Mouse (Mus musculus) forebrain, postnatal 0 days (tissue): Measurements from ENCODE around the gene Ap1g2. TPM values are rescaled to one million over a fixed set of nuclear protein-coding genes. Genes with fewer than 3 reads are reported as not detected.
A peak's percentile ranks its signal among the peaks of the same experiment; 100 is the strongest.

Source experiments
- ATAC-seq: fragments of 200-750 bp; cut with Nextera tagmentation; 2 replicates; pipeline ENCODE4 v1.8.0; 2017; ENCODE audit warnings: mild to moderate bottlenecking, moderate library complexity
- DNase-seq: peaks from one replicate; pipeline ENCODE4 v3.0.0-alpha.2; 2015
- H3K27ac ChIP-seq: fragments of 300-500 bp; sonication (generic); 2 replicates; pipeline ENCODE4 v1.5.1; 2014; ENCODE audit warnings: low read depth, mild to moderate bottlenecking, antibody characterized with exemption, low read length, moderate library complexity, mixed read lengths
- H3K27me3 ChIP-seq: fragments of 300-500 bp; sonication (generic); 2 replicates; pipeline ENCODE4 v1.6.1; 2014; ENCODE audit warnings: mild to moderate bottlenecking, low read length, mixed read lengths; ENCODE audit not compliant: insufficient read depth
- H3K36me3 ChIP-seq: fragments of 300-500 bp; sonication (generic); 2 replicates; pipeline ENCODE4 v1.6.1; 2014; ENCODE audit warnings: mild to moderate bottlenecking, moderate library complexity; ENCODE audit not compliant: insufficient read depth
- H3K4me1 ChIP-seq: fragments of 300-500 bp; sonication (generic); 2 replicates; pipeline ENCODE4 v1.6.1; 2014; ENCODE audit warnings: antibody characterized with exemption; ENCODE audit not compliant: insufficient read depth
- H3K4me2 ChIP-seq: fragments of 300-500 bp; sonication (generic); 2 replicates; pipeline ENCODE4 v1.6.1; 2014; ENCODE audit warnings: low read depth, mild to moderate bottlenecking, moderate library complexity
- H3K4me3 ChIP-seq: fragments of 300-500 bp; sonication (generic); 2 replicates; pipeline ENCODE4 v1.5.1; 2014; ENCODE audit warnings: low read depth, low read length, mixed read lengths
- H3K9ac ChIP-seq: fragments of 300-500 bp; sonication (generic); 2 replicates; pipeline ENCODE4 v1.6.1; 2014; ENCODE audit warnings: mild to moderate bottlenecking
- H3K9me3 ChIP-seq: fragments of 300-500 bp; sonication (generic); 2 replicates; pipeline ENCODE4 v1.6.1; 2016; ENCODE audit warnings: low read length
- CTCF ChIP-seq: sonication (generic); IDR thresholded peaks from 2 replicates; pipeline ENCODE4 v1.5.1; 2016; ENCODE audit warnings: antibody characterized with exemption, control low read depth, low read depth
- WGBS: fragments of 180-500 bp; shearing (Covaris S2); extraction: QIAGEN DNeasy Blood & Tissue Kit; methylation state at CpG from one replicate; pipeline ENCODE4 v1.1.7; 2014; 5-methylcytosine and 5-hydroxymethylcytosine counted together
- polyA plus RNA-seq: library from polyadenylated mRNA; unstranded; fragments of >200 nt; fragmentation: Nextera tagmentation; extraction: Ambion mirVana; gene quantifications from 2 replicates; pipeline ENCODE4 v1.2.1, GENCODE M21; 2015
- total RNA-seq: library from RNA; depleted of rRNA; stranded (reverse); fragments of >200 nt; gene quantifications from 2 replicates; pipeline ENCODE4 v1.2.3, GENCODE M21; 2014

Gene Ap1g2
- total and polyA plus RNA-seq, 2 experiments from 2014 or later, result 5.5 to 12.8 TPM

DNA sequence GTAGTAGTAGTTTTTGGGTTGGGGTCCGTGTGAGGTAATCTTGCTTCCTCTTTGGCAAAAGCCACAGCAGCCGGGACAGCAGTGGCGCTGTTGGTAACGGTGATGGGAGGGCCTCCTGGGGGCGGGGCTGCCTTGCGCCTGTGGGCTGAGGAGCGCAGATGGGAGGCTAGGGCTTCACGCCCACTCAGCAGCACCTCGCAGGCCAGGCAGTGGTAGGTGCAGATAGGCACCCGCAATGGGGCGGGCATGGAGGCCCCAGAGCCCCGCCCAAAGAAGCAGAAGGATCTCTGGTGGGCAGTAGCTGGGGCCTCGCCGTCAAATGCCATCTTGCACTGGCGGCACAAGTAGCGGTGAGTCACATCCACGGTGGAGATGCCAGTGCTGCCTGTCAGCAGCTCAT lies 43.8 kb downstream of the Ap1g2 start:
- Histone ChIP-seq H3K36me3 (peaks cover 61% of the 10 kb centered on the region), H3K9me3 (no peaks in the 10 kb centered on the region), H3K4me2 (peak overlapping the region; percentile 39), H3K4me1 (peaks cover 44% of the 10 kb centered on the region), H3K4me3 (peak overlapping the region; percentile 3; the same call in 1 of the 2 replicates), H3K27ac (peak overlapping the region; percentile 67), H3K27me3 (no peaks in the 10 kb centered on the region), H3K9ac (peak overlapping the region; percentile 25)
- WGBS, result 17% methylated on average over 17 of the region's 17 CpGs
- peak; percentile 69 for ATAC-seq
- peak; percentile 58 for DNase-seq
- TF ChIP-seq CTCF, result 0 out of 2 replicates have a peak, but pooled peaks have one; percentile 6

DNA sequence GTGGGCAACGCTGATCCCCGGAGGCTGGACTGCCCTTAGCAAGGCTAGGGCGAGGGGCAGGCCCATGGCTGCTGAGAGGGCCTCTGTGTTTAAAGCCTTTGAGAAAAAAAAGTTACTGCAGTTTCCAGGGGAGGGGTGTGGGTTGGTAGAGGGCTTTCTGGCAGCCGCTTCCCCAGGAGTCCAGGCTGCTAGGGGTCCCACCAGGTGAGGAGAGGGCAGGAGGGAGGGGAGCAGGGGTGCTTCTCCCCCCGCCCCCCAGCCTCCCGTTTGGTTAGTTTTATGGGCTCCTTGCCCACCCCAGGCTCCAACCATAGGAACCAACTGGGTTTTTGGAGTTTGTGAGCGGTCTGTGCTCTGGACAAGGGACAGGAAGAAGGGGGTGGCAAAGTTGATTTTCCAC lies 44.5 kb downstream of the Ap1g2 start:
- H3K4me3 ChIP-seq, result no peak overlapping the region
- peak; percentile 3 for DNase-seq
- TF ChIP-seq CTCF, result no peak
- no peak overlapping the region for H3K9ac ChIP-seq
- peak overlapping the region; percentile 39 for H3K4me2 ChIP-seq
- peaks cover 53% of the 10 kb centered on the region for H3K36me3 ChIP-seq
- H3K27ac ChIP-seq, result peak overlapping the region; percentile 67; the same call in 1 of the 2 replicates
- H3K4me1 ChIP-seq, result peaks cover 52% of the 10 kb centered on the region
- no peaks in the 10 kb centered on the region for H3K9me3 ChIP-seq
- whole genome bisulfite sequencing, result 41% methylated on average over 7 of the region's 7 CpGs
- ATAC-seq, result no peak
- no peaks in the 10 kb centered on the region for H3K27me3 ChIP-seq

DNA sequence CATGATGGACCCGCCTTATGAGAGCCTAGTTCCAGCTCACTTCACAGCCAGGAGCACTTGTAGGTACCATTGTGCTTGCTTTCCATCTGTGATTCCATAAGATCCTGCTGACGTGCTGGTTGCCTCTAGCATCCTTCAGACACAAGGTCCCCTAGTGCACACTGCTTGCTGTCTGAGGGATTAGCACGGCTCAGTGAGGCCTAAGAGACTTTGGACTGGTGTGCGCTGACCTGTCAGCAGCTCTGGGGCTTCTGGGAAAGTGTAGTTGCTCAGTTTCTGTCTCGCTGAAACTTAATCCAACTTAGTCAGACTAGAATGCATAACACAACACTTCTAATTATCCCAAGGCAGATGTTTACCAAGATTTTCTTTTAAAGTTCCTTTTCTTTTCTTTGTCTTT lies 46.5 kb downstream of the Ap1g2 start:
- H3K4me1 ChIP-seq, result peaks cover 67% of the 10 kb centered on the region
- H3K4me3 ChIP-seq, result no peak overlapping the region
- H3K27ac ChIP-seq, result no peak overlapping the region
- 25% methylated on average over 5 of the region's 5 CpGs for WGBS
- ATAC-seq (no peak), DNase-seq (peak; percentile 26)
- 0 out of 2 replicates have a peak overlapping the region, but pooled peaks have one; percentile 1 for H3K9ac ChIP-seq
- TF ChIP-seq CTCF, result no peak
- no peaks in the 10 kb centered on the region for H3K9me3 ChIP-seq
- H3K4me2 ChIP-seq, result peak overlapping the region; percentile 60
- no peaks in the 10 kb centered on the region for H3K27me3 ChIP-seq
- H3K36me3 ChIP-seq, result peaks cover 35% of the 10 kb centered on the region

DNA sequence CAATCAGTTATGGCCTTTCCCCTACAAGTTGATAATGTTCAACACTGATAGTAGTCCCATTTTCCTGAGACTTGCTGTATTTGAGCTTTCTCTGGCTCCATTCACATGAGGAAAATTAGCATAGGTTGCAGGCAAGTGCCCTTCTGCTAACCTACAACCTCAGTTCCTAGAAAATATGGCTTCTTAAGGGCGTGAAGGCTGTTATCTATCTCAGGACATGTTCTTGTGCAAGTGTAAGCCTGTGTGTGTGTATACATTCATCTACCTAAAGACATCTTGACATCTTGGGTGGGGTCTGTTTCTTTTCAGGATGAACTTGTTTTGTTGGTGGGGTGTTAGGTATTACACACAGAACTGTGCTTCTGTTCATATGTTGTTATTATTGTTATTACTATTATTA lies 47.4 kb downstream of the Ap1g2 start:
- TF ChIP-seq CTCF, result no peak
- 95% methylated on average over 1 of the region's 1 CpGs for WGBS
- Histone ChIP-seq H3K36me3 (peaks cover 26% of the 10 kb centered on the region), H3K4me1 (peaks cover 70% of the 10 kb centered on the region), H3K27ac (no peak overlapping the region; the same call in 1 of the 2 replicates), H3K9me3 (no peaks in the 10 kb centered on the region), H3K4me2 (peak overlapping the region; percentile 60), H3K4me3 (no peak overlapping the region), H3K27me3 (no peaks in the 10 kb centered on the region), H3K9ac (peak overlapping the region; percentile 14; the same call in 1 of the 2 replicates)
- DNase-seq (no peak), ATAC-seq (no peak)

DNA sequence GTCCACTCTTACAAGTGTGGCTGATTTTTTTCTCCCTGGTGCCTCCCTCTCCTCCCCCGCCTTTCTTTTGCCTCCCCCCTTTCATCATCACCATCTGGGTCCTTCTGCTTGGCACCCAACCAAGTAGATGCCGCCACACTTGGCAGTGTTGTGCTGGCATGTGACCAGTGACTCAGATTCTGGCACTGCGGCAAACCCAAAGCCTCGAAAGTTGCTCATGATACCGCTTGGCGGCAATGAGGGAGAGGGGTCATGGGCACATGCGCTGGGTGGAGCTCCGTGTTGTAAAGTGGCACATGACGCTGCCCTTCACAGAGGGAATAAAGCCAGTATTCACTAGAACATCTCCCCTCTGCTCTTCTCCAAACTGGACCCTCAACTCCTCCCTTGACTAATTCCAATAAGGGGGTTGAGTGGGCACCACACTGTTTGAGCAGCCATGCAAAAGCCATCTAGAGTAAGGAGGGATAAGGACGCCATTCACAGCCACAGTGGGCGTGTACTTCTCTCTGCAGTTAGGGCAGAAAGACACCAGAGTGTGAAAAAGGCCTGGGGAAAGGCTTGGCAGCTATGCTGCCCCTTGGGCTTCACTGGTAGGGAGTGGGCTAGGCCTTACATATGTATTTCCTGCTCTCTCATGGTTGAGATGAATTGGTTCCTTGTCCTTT lies 51.1 kb downstream of the Ap1g2 start:
- Histone ChIP-seq H3K9me3 (no peaks in the 10 kb centered on the region), H3K4me3 (peak overlapping the region; percentile 37), H3K9ac (peak overlapping the region; percentile 55), H3K27ac (peak overlapping the region; percentile 98), H3K36me3 (peaks cover 7% of the 10 kb centered on the region; the same call in 1 of the 2 replicates), H3K4me1 (peaks cover 54% of the 10 kb centered on the region), H3K27me3 (no peaks in the 10 kb centered on the region), H3K4me2 (peak overlapping the region; percentile 60)
- ATAC-seq, result peak; percentile 36
- WGBS, result 30% methylated on average over 11 of the region's 11 CpGs
- peak; percentile 63 for TF ChIP-seq CTCF
- DNase-seq, result peak; percentile 95

DNA sequence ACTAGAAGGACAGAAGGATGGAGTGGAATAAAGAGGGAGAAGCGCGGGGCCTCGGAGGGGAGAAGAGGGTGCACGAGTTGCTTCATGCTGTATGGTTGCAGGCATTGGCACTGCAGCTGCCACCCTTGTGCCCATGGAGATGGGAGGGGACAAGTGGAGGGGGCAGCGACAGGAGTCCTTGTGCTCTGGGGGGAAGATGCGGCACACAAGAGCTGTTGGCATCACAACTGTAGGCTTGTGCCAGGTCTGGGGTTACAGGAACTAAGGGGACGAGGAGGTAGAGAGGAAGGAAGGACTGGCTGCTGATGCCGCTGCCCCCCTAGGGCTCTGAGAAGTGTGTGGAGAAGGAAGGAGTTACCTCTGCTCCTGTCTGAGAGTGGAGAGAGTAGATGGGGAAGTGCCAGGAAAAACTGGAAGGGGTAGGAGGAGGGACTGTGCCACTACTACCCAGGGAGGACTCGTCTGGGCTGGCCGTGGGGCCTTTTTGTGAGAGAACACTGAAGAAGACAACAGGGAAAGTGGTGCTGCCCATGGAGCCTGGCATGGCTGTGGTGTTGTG lies 52.1 kb downstream of the Ap1g2 start:
- H3K4me1 ChIP-seq, result peaks cover 47% of the 10 kb centered on the region

DNA sequence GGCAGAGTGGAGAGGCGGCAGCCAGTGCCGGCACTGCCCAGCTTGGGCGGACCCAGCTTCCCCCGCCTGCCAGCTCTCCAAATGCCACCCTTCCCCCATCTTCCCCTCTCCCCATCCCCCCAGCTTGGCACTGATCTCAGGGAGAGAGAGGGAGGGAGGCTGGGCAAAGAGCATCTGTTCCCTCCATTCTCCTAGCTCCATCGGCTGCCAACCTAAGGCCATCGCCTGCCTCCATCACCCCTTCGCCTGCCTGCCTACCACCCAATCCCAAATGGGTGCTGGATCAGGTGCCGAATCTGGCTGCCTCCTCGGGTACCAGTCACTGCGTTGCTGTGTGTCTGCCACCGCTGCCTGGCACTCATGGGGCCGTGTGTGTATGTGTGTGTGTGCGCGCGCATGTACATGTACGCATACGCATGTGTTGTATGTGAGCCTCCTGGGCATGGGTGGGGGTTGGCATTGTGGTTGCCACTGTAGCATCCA lies 52.6 kb downstream of the Ap1g2 start:
- peak overlapping the region; percentile 98 for H3K27ac ChIP-seq
- no peaks in the 10 kb centered on the region for H3K36me3 ChIP-seq
- H3K4me3 ChIP-seq, result peak overlapping the region; percentile 37
- peak overlapping the region; percentile 55 for H3K9ac ChIP-seq
- peak; percentile 96 for DNase-seq
- H3K4me2 ChIP-seq, result peak overlapping the region; percentile 60
- WGBS, result 25% methylated on average over 17 of the region's 17 CpGs
- peak; percentile 81 for ATAC-seq
- H3K27me3 ChIP-seq, result no peaks in the 10 kb centered on the region
- H3K9me3 ChIP-seq, result no peaks in the 10 kb centered on the region
- H3K4me1 ChIP-seq, result peaks cover 42% of the 10 kb centered on the region
- no peak for TF ChIP-seq CTCF

More for the DNA sequence above, 52.1 kb downstream of the Ap1g2 start:
- H3K4me3 ChIP-seq, result peak overlapping the region; percentile 37
- no peaks in the 10 kb centered on the region for H3K9me3 ChIP-seq
- WGBS, result 24% methylated on average over 10 of the region's 10 CpGs
- H3K36me3 ChIP-seq, result peaks cover 2% of the 10 kb centered on the region; the same call in 1 of the 2 replicates
- peak overlapping the region; percentile 60 for H3K4me2 ChIP-seq
- H3K27me3 ChIP-seq, result no peaks in the 10 kb centered on the region
- TF ChIP-seq CTCF, result no peak
- peak overlapping the region; percentile 98 for H3K27ac ChIP-seq
- H3K9ac ChIP-seq, result peak overlapping the region; percentile 55
- ATAC-seq (peak; percentile 23), DNase-seq (no peak)
